Mouse (Mus musculus) pancreas, adult 10 weeks (tissue): Measurements from ENCODE around the gene Tk2. TPM values are rescaled to one million over a fixed set of nuclear protein-coding genes. Genes with fewer than 3 reads are reported as not detected.

Source experiments
- polyA plus RNA-seq: library from polyadenylated mRNA; stranded (reverse); fragments of 350-450 nt; fragmentation: Illumina TruSeq; extraction: RNeasy Lipid Tissue Mini Kit (QIAGEN cat#74804); gene quantifications from one replicate; pipeline ENCODE4 v1.2.3, GENCODE M21; 2015; ENCODE audit warnings: low read depth, low replicate concordance; ENCODE audit not compliant: insufficient read depth

Tk2 gene
- 14.6 TPM for polyA plus RNA-seq

DNA sequence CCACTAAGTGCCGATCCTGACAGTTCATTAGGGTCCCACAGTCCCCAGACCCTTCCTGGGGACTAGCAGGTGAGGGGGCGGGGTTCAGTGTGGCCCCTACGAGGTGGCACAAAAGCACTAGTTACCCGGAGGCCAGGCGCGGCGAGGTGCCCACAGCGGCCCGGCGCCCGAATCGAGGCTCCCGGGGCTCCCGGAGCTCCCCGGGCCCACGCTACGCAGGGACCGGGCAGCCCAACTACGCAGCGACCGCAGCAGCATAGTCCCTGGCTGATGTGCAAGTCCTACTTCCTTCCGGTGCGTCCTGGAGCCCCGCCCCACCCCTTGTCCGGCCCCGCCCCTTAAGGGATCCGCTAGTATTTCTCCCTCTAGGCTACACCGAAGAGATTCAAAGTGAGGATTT is at the start of gene Tk2:
TSS of gene Tk2 (minus strand) at position 283 of the 400 bp plus-strand sequence.

GRCm38 (mm10) chr8:104293081-104293480 is 44.7 kb upstream of the Tk2 start, which contains the start of gene Cmtm2a:
Gene Cmtm2a, minus strand, starts transcription at chr8:104293181.

GRCm38 (mm10) chr8:104250439-104251367 is 2.3 kb upstream of the Tk2 start, which contains the start of gene Cklf:
Gene Cklf, plus strand, starts transcription at chr8:104250861.

Other genes with a start within 250 kb of the Tk2 start
- 31.3 TPM for gene Cdh5, start 146.9 kb downstream of the Tk2 start, polyA plus RNA-seq
- gene Bean1, start 78.1 kb downstream of the Tk2 start, polyA plus RNA-seq = not detected
- 4.4 TPM for gene Cklf, start 2.3 kb upstream of the Tk2 start, polyA plus RNA-seq
- gene Cmtm2a, start 44.6 kb upstream of the Tk2 start, polyA plus RNA-seq = not detected
- gene Gm45711, start 61.5 kb upstream of the Tk2 start, polyA plus RNA-seq = not detected
- gene Cmtm1, start 61.6 kb upstream of the Tk2 start, polyA plus RNA-seq = not detected
- gene Gm11020, start 73.0 kb upstream of the Tk2 start, polyA plus RNA-seq = not detected
- not detected for gene Cmtm2b, start 73.7 kb upstream of the Tk2 start, polyA plus RNA-seq
- 14.8 TPM for gene Cmtm3, start 90.9 kb upstream of the Tk2 start, polyA plus RNA-seq
- gene Cmtm4, start 147.2 kb upstream of the Tk2 start, polyA plus RNA-seq = 6.2 TPM
- gene Dync1li2, start 194.5 kb upstream of the Tk2 start, polyA plus RNA-seq = 10.5 TPM